Mouse (Mus musculus) ES-CJ7 (cell line): ENCODE measurements around the gene Mccc1.

Source experiments
- DNase-seq: peaks from one replicate; pipeline ENCODE4 v3.0.0; 2011; ENCODE audit warnings: low read depth, low spot score

The Mccc1 gene

DNA sequence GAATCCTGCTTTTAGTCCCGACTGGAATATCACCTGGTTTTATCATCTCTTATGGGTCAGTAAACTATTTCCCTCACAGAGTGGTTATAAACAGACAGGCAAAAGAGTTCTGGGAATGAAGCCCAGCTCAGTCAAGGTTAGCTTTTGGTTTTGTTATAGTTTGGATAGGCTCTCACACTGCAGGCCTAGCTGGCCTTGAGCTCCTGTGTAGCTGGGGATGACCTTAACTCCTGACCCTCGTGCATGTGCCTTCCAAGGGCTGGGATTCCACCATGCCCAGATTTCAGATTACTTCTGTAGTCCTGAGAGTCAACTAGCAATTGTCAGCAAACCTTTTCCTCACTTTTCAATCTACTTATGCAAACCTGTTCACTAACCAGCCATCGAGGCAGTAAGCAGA is 82.2 kb downstream of the Mccc1 start:
- no peak for DNase-seq
